Mouse (Mus musculus) testis, adult 2 months (tissue): ENCODE results near the gene Hist1h1c.

Experiments used
- CTCF ChIP-seq: fragments of 200-500 bp; IDR thresholded peaks from 2 replicates; pipeline ENCODE4 v1.5.1; 2012; ENCODE audit warnings: low read depth, mild to moderate bottlenecking, inconsistent platforms, low read length, moderate library complexity; ENCODE audit not compliant: control insufficient read depth, insufficient read depth, insufficient replicate concordance
- POLR2A ChIP-seq: fragments of 200-500 bp; IDR thresholded peaks from 2 replicates; pipeline ENCODE4 v1.6.1; 2012; ENCODE audit warnings: low read depth, mild to moderate bottlenecking, inconsistent platforms, low read length, moderate library complexity; ENCODE audit not compliant: control insufficient read depth

DNA sequence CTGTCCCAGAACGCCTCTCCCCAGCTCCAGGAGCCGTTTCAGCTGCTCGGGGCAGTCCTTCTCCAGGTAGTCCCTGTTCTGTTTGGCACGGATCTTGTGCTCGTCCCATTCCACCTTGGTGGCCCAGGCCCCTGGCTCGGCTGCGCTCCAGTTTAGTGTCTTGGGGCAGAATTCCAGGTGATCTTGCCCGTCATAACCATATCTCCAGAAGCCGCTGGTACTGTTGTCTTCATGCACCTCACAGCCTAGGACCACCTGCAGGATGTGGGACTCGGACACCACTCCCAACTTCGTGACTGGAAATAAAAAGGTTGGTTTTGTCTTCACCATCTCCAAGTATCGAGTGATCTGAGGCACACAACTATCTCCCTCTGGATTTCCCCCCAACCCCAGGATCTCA is 31.8 kb upstream of the Hist1h1c start:
- no peak for TF ChIP-seq CTCF
- no peak for TF ChIP-seq POLR2A
